16 mouse cellular contexts compared by ENCODE assay signal in genomic region chr10:77231861-77232755, GRCm38 (mm10). TPM values are rescaled to one million over a fixed set of nuclear protein-coding genes. Genes with fewer than 3 reads are reported as not detected.
DNase-seq lines count a peak whose midpoint lies in the region; ATAC-seq lines count a peak whose summit lies in the region.
"Had no signal": no experiment of that assay in that cellular context is flagged by ENCODE, and none has a peak within 500 bp of the region (broad histone marks: within the 10 kb centered on the region; RNA-seq: fewer than 3 reads in every experiment).

No protein-coding gene starts in this region.

- peaks cover 78% of the 10 kb centered on the region for H3K4me1 ChIP-seq in liver, embryonic 15.5 days (replicated peaks)

- H3K9me3 ChIP-seq in liver, embryonic 15.5 days (replicated peaks): no peaks in the 10 kb centered on the region
- H3K9me3 ChIP-seq: neural tube, embryonic 13.5 days had no signal

- H3K9ac ChIP-seq in liver, embryonic 15.5 days: peak overlapping the region; percentile 52
- H3K9ac ChIP-seq: neural tube, embryonic 13.5 days had no signal

- peak overlapping the region; percentile 96 for H3K27ac ChIP-seq in liver, embryonic 15.5 days (replicated peaks)
- H3K27ac ChIP-seq: gastrocnemius, adult 2 months; heart, adult 2 months; hindbrain, embryonic 10.5 days; layer of hippocampus, adult 2 months; neural tube, embryonic 13.5 days had no signal

- peak; percentile 57 for DNase-seq in spleen, adult 12 weeks (ENCODE audit: low spot score)
- DNase-seq in spleen, adult 18-20 months: no peak
- no peak for DNase-seq in thymus, postnatal 14 days
- no peak for DNase-seq in MN1 (ENCODE audit: low spot score)
- DNase-seq in cerebellum, postnatal 25 days: no peak
- DNase-seq: adrenal gland, postnatal 14 days; gastrocnemius, adult 2 months; heart, adult 2 months; kidney, adult 8-10 months; thymus, adult 18-20 months had no signal

- peak; percentile 57 for ATAC-seq in common myeloid progenitor, adult 5-6 weeks (replicated peaks; ENCODE audit: low read depth, poor library complexity, severe bottlenecking)
- peak; percentile 95 for ATAC-seq in liver, embryonic 15.5 days (ENCODE audit: insufficient read depth)
- ATAC-seq: forebrain, embryonic 16.5 days had no signal

- 32% methylated on average over 16 of the region's 16 CpGs for WGBS in liver, embryonic 15.5 days (ENCODE audit: insufficient replicate concordance)

- H3K4me3 ChIP-seq in liver, embryonic 15.5 days (replicated peaks): peak overlapping the region; percentile 37
- H3K4me3 ChIP-seq: gastrocnemius, adult 2 months; heart, adult 2 months; hindbrain, embryonic 10.5 days; layer of hippocampus, adult 2 months; neural tube, embryonic 13.5 days had no signal

- no peaks in the 10 kb centered on the region for H3K36me3 ChIP-seq in liver, embryonic 15.5 days (replicated peaks)
- H3K36me3 ChIP-seq: hindbrain, embryonic 10.5 days; neural tube, embryonic 13.5 days had no signal

- no peaks in the 10 kb centered on the region for H3K27me3 ChIP-seq in liver, embryonic 15.5 days
- H3K27me3 ChIP-seq: neural tube, embryonic 13.5 days had no signal

- H3K4me2 ChIP-seq in liver, embryonic 15.5 days: peak overlapping the region; percentile 73
- H3K4me2 ChIP-seq: neural tube, embryonic 13.5 days had no signal

RNA-seq across cellular contexts. Expression of gene Pofut2, which starts 26.9 kb away (rescaled TPM):
- 9.6 and 13.9 TPM in 2 replicates for total RNA-seq in common myeloid progenitor, adult 5-6 weeks (2017)
- 23.8 and 27.2 TPM in 2 replicates for polyA plus RNA-seq in liver, embryonic 15.5 days (2015; fragmentation: Nextera tagmentation; extraction: Ambion mirVana)
